Mouse (Mus musculus) CD4-positive, CD25-positive, alpha-beta regulatory T cell, adult 2 months (primary cell): ENCODE measurements around the gene Smyd4.

ENCODE experiments used
- DNase-seq: peaks from one replicate; pipeline ENCODE4 v3.0.0-alpha.2; 2012; ENCODE audit warnings: low read depth, low spot score

The Smyd4 gene

GRCm38 (mm10) chr11:75420810-75421374 is 72.7 kb downstream of the Smyd4 start:
- no peak for DNase-seq

- no peak for DNase-seq
Observed at GRCm38 (mm10) chr11:75421375-75422012, 73.3 kb downstream of the Smyd4 start.

GRCm38 (mm10) chr11:75422013-75422792 is 74.0 kb downstream of the Smyd4 start, which contains the start of gene Serpinf1:
Gene Serpinf1 (minus strand): TSS chr11:75422701.
- no peak for DNase-seq

GRCm38 (mm10) chr11:75423091-75423490 is 74.9 kb downstream of the Smyd4 start:
- no peak for DNase-seq

- DNase-seq, result no peak
Observed at GRCm38 (mm10) chr11:75424033-75424432, 75.8 kb downstream of the Smyd4 start.

- DNase-seq, result no peak
Observed at GRCm38 (mm10) chr11:75424459-75424858, 76.2 kb downstream of the Smyd4 start.

GRCm38 (mm10) chr11:75429019-75429705 is 80.9 kb downstream of the Smyd4 start:
- peak; percentile 75 for DNase-seq

- DNase-seq, result no peak
Observed at GRCm38 (mm10) chr11:75431307-75431706, 83.1 kb downstream of the Smyd4 start.

GRCm38 (mm10) chr11:75434138-75434537 is 85.9 kb downstream of the Smyd4 start:
- no peak for DNase-seq

GRCm38 (mm10) chr11:75438194-75438593 is 90.0 kb downstream of the Smyd4 start:
- DNase-seq, result no peak

- DNase-seq, result no peak
Observed at GRCm38 (mm10) chr11:75438804-75439203, 90.6 kb downstream of the Smyd4 start.

GRCm38 (mm10) chr11:75439363-75439762 is 91.1 kb downstream of the Smyd4 start, which contains the start of gene Serpinf2:
Gene Serpinf2 (minus strand): TSS chr11:75439591.
- DNase-seq, result no peak

GRCm38 (mm10) chr11:75439951-75440350 is 91.7 kb downstream of the Smyd4 start:
- DNase-seq, result no peak

- no peak for DNase-seq
Observed at GRCm38 (mm10) chr11:75441034-75441433, 92.8 kb downstream of the Smyd4 start.

- no peak for DNase-seq
Observed at GRCm38 (mm10) chr11:75441601-75442000, 93.4 kb downstream of the Smyd4 start.

GRCm38 (mm10) chr11:75443711-75444110 is 95.5 kb downstream of the Smyd4 start:
- DNase-seq, result no peak

GRCm38 (mm10) chr11:75448575-75448974 is 100.3 kb downstream of the Smyd4 start:
- no peak for DNase-seq

- DNase-seq, result no peak
Observed at GRCm38 (mm10) chr11:75449695-75450094, 101.5 kb downstream of the Smyd4 start.

GRCm38 (mm10) chr11:75450304-75450908 is 102.2 kb downstream of the Smyd4 start:
- no peak for DNase-seq

- DNase-seq, result no peak
Observed at GRCm38 (mm10) chr11:75450936-75451335, 102.7 kb downstream of the Smyd4 start.

- DNase-seq, result no peak
Observed at GRCm38 (mm10) chr11:75452081-75452480, 103.8 kb downstream of the Smyd4 start.
